Mouse (Mus musculus) ovary, postnatal 10 days (tissue): Measurements from ENCODE around the gene Rp9.
"Not testable (repeated sequence)": the region's sequence is repeated elsewhere in the genome, so short reads cannot be mapped to it uniquely, and the experiment has no call there.

ENCODE experiments used
- DNase-seq: peaks from one replicate; pipeline ENCODE4 v3.0.0; 2022; ENCODE audit warnings: low spot score

Gene Rp9

GRCm38 (mm10) chr9:22461946-22462345 is 7.6 kb downstream of the Rp9 start:
- no peak for DNase-seq

- DNase-seq, result no peak
These were observed 12.3 kb downstream of the Rp9 start for GRCm38 (mm10) chr9:22457142-22457835.

- DNase-seq, result no peak
These were observed 14.5 kb downstream of the Rp9 start for GRCm38 (mm10) chr9:22455041-22455440.

- DNase-seq, result not testable (repeated sequence)
These were observed 15.6 kb downstream of the Rp9 start, which contains the start of gene Gm17545 for GRCm38 (mm10) chr9:22453990-22454389. Gm17545 (plus strand) TSS chr9:22454290.

GRCm38 (mm10) chr9:22453501-22453924 is 16.0 kb downstream of the Rp9 start:
- no peak for DNase-seq

- DNase-seq, result no peak
These were observed 16.8 kb downstream of the Rp9 start for GRCm38 (mm10) chr9:22452697-22453096.

GRCm38 (mm10) chr9:22449209-22449608 is 20.3 kb downstream of the Rp9 start:
- DNase-seq, result no peak

- no peak for DNase-seq
These were observed 21.1 kb downstream of the Rp9 start for GRCm38 (mm10) chr9:22448420-22448819.

- no peak for DNase-seq
These were observed 22.3 kb downstream of the Rp9 start for GRCm38 (mm10) chr9:22447213-22447612.

GRCm38 (mm10) chr9:22445123-22445522 is 24.4 kb downstream of the Rp9 start:
- no peak for DNase-seq

GRCm38 (mm10) chr9:22443157-22443556 is 26.4 kb downstream of the Rp9 start:
- no peak for DNase-seq

- no peak for DNase-seq
These were observed 30.7 kb downstream of the Rp9 start for GRCm38 (mm10) chr9:22438826-22439225.

- DNase-seq, result no peak
These were observed 35.4 kb downstream of the Rp9 start for GRCm38 (mm10) chr9:22434101-22434500.

GRCm38 (mm10) chr9:22433221-22433620 is 36.3 kb downstream of the Rp9 start:
- no peak for DNase-seq

GRCm38 (mm10) chr9:22430315-22430840 is 39.2 kb downstream of the Rp9 start:
- DNase-seq, result no peak

- no peak for DNase-seq
These were observed 39.9 kb downstream of the Rp9 start for GRCm38 (mm10) chr9:22429533-22430241.

GRCm38 (mm10) chr9:22428666-22429410 is 40.7 kb downstream of the Rp9 start:
- DNase-seq, result no peak

- no peak for DNase-seq
These were observed 41.4 kb downstream of the Rp9 start for GRCm38 (mm10) chr9:22428028-22428665.

- no peak for DNase-seq
These were observed 44.8 kb downstream of the Rp9 start for GRCm38 (mm10) chr9:22424719-22425118.

GRCm38 (mm10) chr9:22424196-22424595 is 45.3 kb downstream of the Rp9 start:
- no peak for DNase-seq

GRCm38 (mm10) chr9:22423507-22423906 is 46.0 kb downstream of the Rp9 start:
- DNase-seq, result no peak

GRCm38 (mm10) chr9:22422559-22422958 is 47.0 kb downstream of the Rp9 start:
- DNase-seq, result no peak
